Mouse (Mus musculus) heart, embryonic 10.5 days (tissue): ENCODE data around the gene Ppp1r1c. TPM values are rescaled to one million over a fixed set of nuclear protein-coding genes. Genes with fewer than 3 reads are reported as not detected.

ENCODE experiments used
- DNase-seq: peaks from one replicate; pipeline ENCODE4 v3.0.0-alpha.2; 2017; ENCODE audit warnings: low spot score
- H3K27ac ChIP-seq: fragments of 300-500 bp; sonication (generic); 2 replicates; pipeline ENCODE4 v1.5.1; 2016; ENCODE audit warnings: mild to moderate bottlenecking
- H3K27me3 ChIP-seq: fragments of 300-500 bp; sonication (generic); 2 replicates; pipeline ENCODE4 v1.6.1; 2016; ENCODE audit warnings: mild to moderate bottlenecking; ENCODE audit not compliant: poor library complexity, insufficient read depth, severe bottlenecking
- H3K36me3 ChIP-seq: fragments of 300-500 bp; sonication (generic); 2 replicates; pipeline ENCODE4 v1.6.1; 2016; ENCODE audit warnings: mild to moderate bottlenecking, moderate library complexity
- H3K4me1 ChIP-seq: fragments of 300-500 bp; sonication (generic); 2 replicates; pipeline ENCODE4 v1.6.1; 2016; ENCODE audit warnings: mild to moderate bottlenecking
- H3K4me3 ChIP-seq: fragments of 300-500 bp; sonication (generic); 2 replicates; pipeline ENCODE4 v1.5.1; 2016; ENCODE audit warnings: mild to moderate bottlenecking, moderate library complexity
- H3K9me3 ChIP-seq: fragments of 300-500 bp; sonication (generic); 2 replicates; pipeline ENCODE4 v1.6.1; 2016; ENCODE audit warnings: mild to moderate bottlenecking, moderate library complexity
- WGBS: fragments of 180-500 bp; shearing (Covaris S2); methylation state at CpG from one replicate; pipeline ENCODE4 v1.1.7; 2016; 5-methylcytosine and 5-hydroxymethylcytosine counted together
- polyA plus RNA-seq: library from polyadenylated mRNA; unstranded; fragments of >200 nt; fragmentation: Nextera tagmentation; extraction: Ambion mirVana; gene quantifications from 2 replicates; pipeline ENCODE4 v1.2.1, GENCODE M21; 2016

The Ppp1r1c gene
- polyA plus RNA-seq, 1 experiment from 2014 or later = not detected

DNA sequence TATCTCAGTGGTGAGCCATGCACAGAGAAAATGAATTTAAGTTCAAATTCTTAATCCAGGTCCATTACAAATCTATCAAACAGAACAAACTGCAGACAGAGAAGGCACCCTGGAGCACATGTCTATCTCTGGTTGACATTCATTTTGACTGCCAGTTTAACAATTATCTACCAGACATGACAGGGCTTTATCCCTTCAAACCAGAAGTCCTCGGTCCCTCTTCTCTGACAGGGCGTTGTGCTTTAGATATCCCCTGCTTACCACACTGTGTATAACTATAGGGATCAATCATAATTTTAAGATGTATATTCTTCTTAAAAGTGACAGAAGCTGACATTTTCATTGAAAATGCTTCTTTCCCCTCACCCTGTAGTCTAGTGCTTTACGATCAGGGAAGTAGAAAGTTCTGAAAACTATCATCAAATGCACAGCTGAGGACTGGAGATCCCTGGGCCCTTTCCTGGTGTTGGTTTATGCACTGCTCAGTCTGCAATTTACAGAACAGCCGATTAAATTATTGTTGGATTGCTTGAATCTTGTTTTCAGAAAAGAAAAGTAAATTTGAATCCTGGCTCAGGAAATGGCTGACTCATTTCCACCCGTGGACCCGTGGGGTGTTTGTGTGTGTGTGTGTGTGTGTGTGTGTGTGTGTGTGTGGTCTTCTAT lies 55.3 kb downstream of the Ppp1r1c start:
- H3K4me3 ChIP-seq = no peak overlapping the region
- no peaks in the 10 kb centered on the region for H3K4me1 ChIP-seq
- H3K27ac ChIP-seq = no peak overlapping the region
- no peaks in the 10 kb centered on the region for H3K36me3 ChIP-seq
- DNase-seq = no peak
- no peaks in the 10 kb centered on the region for H3K9me3 ChIP-seq
- no peaks in the 10 kb centered on the region for H3K27me3 ChIP-seq
- WGBS = 77% methylated on average over 6 of the region's 6 CpGs

DNA sequence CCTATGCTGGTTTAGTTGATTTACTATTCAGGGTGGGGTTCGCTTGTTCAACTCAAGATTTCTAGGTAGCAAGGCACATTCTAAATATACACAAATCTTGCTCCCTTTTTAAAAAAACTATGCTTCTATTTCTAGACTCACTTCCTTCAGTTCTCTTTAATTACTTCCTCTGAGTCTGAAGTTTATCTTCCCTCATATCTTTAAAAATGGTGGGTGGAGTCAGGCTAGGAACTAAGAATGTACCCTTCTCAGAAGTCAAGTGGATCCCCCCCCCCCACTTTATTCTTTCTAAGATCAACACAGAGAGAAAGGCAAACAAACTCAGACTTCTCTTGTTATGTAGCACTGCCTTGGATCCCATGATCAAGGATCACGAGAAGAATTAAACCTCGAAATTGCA lies 57.5 kb downstream of the Ppp1r1c start:
- Histone ChIP-seq H3K4me3 (no peak overlapping the region), H3K27ac (no peak overlapping the region), H3K36me3 (no peaks in the 10 kb centered on the region), H3K9me3 (no peaks in the 10 kb centered on the region), H3K4me1 (no peaks in the 10 kb centered on the region), H3K27me3 (no peaks in the 10 kb centered on the region)
- 85% methylated on average over 3 of the region's 3 CpGs for WGBS
- DNase-seq = no peak

GRCm38 (mm10) chr2:79765723-79766122 lies 58.1 kb downstream of the Ppp1r1c start:
- Histone ChIP-seq H3K36me3 (no peaks in the 10 kb centered on the region), H3K27me3 (no peaks in the 10 kb centered on the region), H3K4me1 (no peaks in the 10 kb centered on the region), H3K4me3 (no peak overlapping the region), H3K27ac (no peak overlapping the region), H3K9me3 (no peaks in the 10 kb centered on the region)
- 84% methylated on average over 7 of the region's 7 CpGs for WGBS
- DNase-seq = no peak

DNA sequence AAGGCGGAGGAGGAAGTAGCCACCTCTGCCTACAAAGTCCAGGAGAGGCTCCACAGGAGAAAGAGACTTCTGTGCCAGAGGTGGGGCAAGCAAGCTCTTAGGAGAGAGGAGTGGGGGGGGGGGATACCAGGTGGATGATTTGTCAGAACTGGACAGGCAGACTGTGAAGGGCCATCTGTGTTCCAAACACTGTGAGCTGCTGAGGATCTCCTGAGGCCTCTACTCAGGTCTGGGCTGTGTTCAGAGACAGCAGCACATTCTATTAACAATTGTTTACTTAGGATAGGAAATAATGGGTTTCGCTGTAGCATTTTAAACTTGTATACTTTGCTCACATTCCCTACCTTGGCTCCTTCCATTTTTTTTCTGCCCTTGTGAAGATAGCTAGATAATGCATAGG lies 61.0 kb downstream of the Ppp1r1c start:
- no peaks in the 10 kb centered on the region for H3K9me3 ChIP-seq
- no peaks in the 10 kb centered on the region for H3K4me1 ChIP-seq
- no peak overlapping the region for H3K27ac ChIP-seq
- no peaks in the 10 kb centered on the region for H3K36me3 ChIP-seq
- no peak overlapping the region for H3K4me3 ChIP-seq
- WGBS = 92% methylated on average over 2 of the region's 2 CpGs
- H3K27me3 ChIP-seq = no peaks in the 10 kb centered on the region
- no peak for DNase-seq

DNA sequence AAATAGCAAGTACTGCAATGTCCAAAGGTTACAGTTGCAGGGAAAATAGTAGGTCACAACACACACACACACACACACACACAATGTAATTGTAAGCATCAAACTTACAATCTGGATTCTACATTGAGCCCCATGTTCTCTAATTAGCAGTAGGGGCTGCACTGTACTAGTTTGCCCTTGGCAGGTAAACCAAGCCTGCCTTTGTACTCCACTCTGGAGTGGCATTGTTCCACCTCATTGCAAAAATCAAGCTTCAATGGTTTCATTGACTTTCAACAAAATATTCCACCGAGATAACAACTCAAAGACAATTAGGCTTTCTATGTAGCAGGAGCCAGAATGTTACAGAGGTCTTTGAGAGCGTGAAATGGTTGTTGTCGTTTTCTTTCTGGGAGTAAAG lies 62.7 kb downstream of the Ppp1r1c start:
- Histone ChIP-seq H3K9me3 (no peaks in the 10 kb centered on the region), H3K4me3 (no peak overlapping the region), H3K36me3 (no peaks in the 10 kb centered on the region), H3K27ac (no peak overlapping the region), H3K27me3 (no peaks in the 10 kb centered on the region), H3K4me1 (no peaks in the 10 kb centered on the region)
- DNase-seq = no peak
- WGBS = 79% methylated on average over 3 of the region's 3 CpGs

DNA sequence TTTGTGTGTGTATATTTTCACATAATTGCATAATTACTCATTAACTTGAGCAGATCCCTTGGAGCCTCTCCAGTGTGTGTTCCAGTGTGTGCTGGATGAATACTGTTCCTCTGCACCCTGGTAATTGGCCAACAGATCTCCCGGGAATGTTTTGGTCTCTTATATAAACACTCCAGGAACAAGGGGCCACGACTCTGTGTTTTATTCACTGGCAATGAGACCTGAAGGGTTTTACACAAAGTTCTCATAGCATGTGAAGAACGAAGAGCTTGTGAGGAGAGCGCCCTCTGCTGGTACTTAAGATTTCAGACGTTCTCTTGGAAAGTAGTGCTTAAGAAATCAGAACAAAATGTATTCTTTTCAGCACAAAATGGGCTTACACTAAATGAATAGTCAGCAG lies 66.8 kb downstream of the Ppp1r1c start:
- no peak for DNase-seq

GRCm38 (mm10) chr2:79777801-79778200 lies 70.2 kb downstream of the Ppp1r1c start:
- WGBS = 60% methylated on average over 2 of the region's 2 CpGs

More for the DNA sequence above, 66.8 kb downstream of the Ppp1r1c start:
- H3K27me3 ChIP-seq = no peaks in the 10 kb centered on the region
- no peaks in the 10 kb centered on the region for H3K4me1 ChIP-seq
- no peak overlapping the region for H3K27ac ChIP-seq
- no peaks in the 10 kb centered on the region for H3K36me3 ChIP-seq
- WGBS = 4% methylated on average over 5 of the region's 5 CpGs
- H3K4me3 ChIP-seq = no peak overlapping the region
- H3K9me3 ChIP-seq = no peaks in the 10 kb centered on the region

GRCm38 (mm10) chr2:79780772-79781171 lies 73.2 kb downstream of the Ppp1r1c start:
- H3K9me3 ChIP-seq = no peaks in the 10 kb centered on the region
- no peak overlapping the region for H3K4me3 ChIP-seq
- 82% methylated on average over 7 of the region's 7 CpGs for WGBS
- H3K4me1 ChIP-seq = no peaks in the 10 kb centered on the region
- no peak overlapping the region for H3K27ac ChIP-seq
- H3K36me3 ChIP-seq = no peaks in the 10 kb centered on the region
- DNase-seq = no peak
- no peaks in the 10 kb centered on the region for H3K27me3 ChIP-seq

More at GRCm38 (mm10) chr2:79777801-79778200, 70.2 kb downstream of the Ppp1r1c start:
- Histone ChIP-seq H3K27me3 (no peaks in the 10 kb centered on the region), H3K4me1 (no peaks in the 10 kb centered on the region), H3K4me3 (no peak overlapping the region), H3K9me3 (no peaks in the 10 kb centered on the region), H3K27ac (no peak overlapping the region), H3K36me3 (no peaks in the 10 kb centered on the region)
- DNase-seq = no peak

- Histone ChIP-seq H3K4me1 (no peaks in the 10 kb centered on the region), H3K9me3 (no peaks in the 10 kb centered on the region), H3K27me3 (no peaks in the 10 kb centered on the region), H3K36me3 (no peaks in the 10 kb centered on the region), H3K27ac (no peak overlapping the region), H3K4me3 (no peak overlapping the region)
- WGBS = 64% methylated on average over 8 of the region's 8 CpGs
- no peak for DNase-seq
Observed at GRCm38 (mm10) chr2:79785541-79786134, 78.1 kb downstream of the Ppp1r1c start.

DNA sequence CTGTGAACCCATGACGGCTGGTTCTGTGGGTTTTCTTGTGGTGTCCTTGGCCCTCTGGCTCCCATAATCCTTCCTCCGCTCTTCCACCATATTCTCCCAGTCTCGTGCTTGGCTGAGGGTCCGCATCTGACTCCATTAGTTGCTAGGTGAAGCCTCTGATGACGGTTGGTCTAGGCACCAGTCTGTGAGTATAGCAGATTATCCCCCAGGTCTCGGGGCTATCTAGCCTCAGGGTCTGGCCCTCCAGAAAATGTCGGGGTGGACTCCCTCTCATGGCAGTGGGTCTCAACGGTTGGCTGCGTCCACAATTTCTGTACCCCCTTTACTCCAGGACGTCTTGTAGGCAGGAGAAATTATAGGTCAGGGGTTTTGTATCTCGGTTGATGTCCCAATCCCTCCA lies 78.9 kb downstream of the Ppp1r1c start:
- H3K27me3 ChIP-seq = no peaks in the 10 kb centered on the region
- H3K9me3 ChIP-seq = no peaks in the 10 kb centered on the region
- 86% methylated on average over 11 of the region's 11 CpGs for WGBS
- no peak overlapping the region for H3K27ac ChIP-seq
- no peak overlapping the region for H3K4me3 ChIP-seq
- H3K4me1 ChIP-seq = no peaks in the 10 kb centered on the region
- no peaks in the 10 kb centered on the region for H3K36me3 ChIP-seq
- DNase-seq = no peak

- H3K27me3 ChIP-seq = no peaks in the 10 kb centered on the region
- 58% methylated on average over 2 of the region's 2 CpGs for WGBS
- H3K27ac ChIP-seq = no peak overlapping the region
- H3K4me3 ChIP-seq = no peak overlapping the region
- H3K36me3 ChIP-seq = no peaks in the 10 kb centered on the region
- no peak for DNase-seq
- no peaks in the 10 kb centered on the region for H3K4me1 ChIP-seq
- no peaks in the 10 kb centered on the region for H3K9me3 ChIP-seq
Observed at GRCm38 (mm10) chr2:79793186-79793585, 85.6 kb downstream of the Ppp1r1c start.

DNA sequence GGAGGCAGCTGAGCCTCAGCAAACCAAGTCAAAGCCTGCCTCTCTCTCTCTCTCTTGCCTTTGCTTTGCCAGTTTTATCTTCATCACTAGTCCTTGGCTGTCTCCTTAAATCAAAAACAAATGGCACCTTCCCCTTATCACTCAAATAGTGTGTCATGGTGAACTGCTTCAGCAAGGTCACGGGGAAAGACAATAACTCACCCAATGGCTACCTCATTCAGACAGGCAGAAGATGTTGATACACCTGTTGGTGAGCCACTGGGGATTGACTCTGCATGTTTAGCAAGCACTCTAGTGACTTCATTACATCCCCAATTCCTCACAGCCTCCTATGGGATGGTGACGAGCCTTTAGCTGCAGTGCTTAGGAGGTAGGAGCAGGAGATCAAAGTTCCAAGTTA lies 89.9 kb downstream of the Ppp1r1c start:
- Histone ChIP-seq H3K36me3 (no peaks in the 10 kb centered on the region), H3K9me3 (no peaks in the 10 kb centered on the region), H3K27ac (no peak overlapping the region), H3K4me3 (no peak overlapping the region), H3K4me1 (no peaks in the 10 kb centered on the region), H3K27me3 (no peaks in the 10 kb centered on the region)
- DNase-seq = no peak
- 55% methylated on average over 2 of the region's 2 CpGs for WGBS

DNA sequence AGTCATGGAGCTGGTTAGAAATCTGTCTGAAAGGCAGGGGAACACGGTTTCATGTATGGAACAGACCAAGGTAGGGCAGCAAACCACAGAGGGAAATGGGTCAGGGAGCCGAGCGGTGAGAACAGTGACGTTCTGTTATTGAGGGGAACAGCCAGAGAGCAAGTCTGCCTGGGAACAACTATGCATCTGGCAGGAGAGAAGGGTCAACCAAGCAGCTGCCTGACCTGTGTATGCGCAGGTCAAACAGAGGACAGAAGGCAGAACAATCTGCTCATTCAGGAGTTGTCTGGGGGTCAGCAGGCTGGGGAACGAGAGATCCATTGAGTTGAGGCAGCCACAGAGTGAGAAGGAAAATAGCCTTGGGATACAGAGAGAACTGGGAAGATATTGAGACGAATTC lies 91.0 kb downstream of the Ppp1r1c start:
- DNase-seq = no peak
- Histone ChIP-seq H3K36me3 (no peaks in the 10 kb centered on the region), H3K27me3 (no peaks in the 10 kb centered on the region), H3K4me3 (no peak overlapping the region), H3K4me1 (no peaks in the 10 kb centered on the region), H3K27ac (no peak overlapping the region), H3K9me3 (no peaks in the 10 kb centered on the region)
- 57% methylated on average over 7 of the region's 7 CpGs for WGBS
